Mouse (Mus musculus) cerebellum, adult 2 months (tissue): ENCODE results near the gene Phkg1. TPM values are rescaled to one million over a fixed set of nuclear protein-coding genes. Genes with fewer than 3 reads are reported as not detected.

Experiments used
- DNase-seq, 2 experiments: peaks; one replicate each; pipeline ENCODE4 v3.0.0; 2021
- H3K27ac ChIP-seq: fragments of 200-500 bp; 2 replicates; pipeline ENCODE4 v1.5.1; 2012; ENCODE audit warnings: low read length, control low read depth, inconsistent platforms; ENCODE audit not compliant: insufficient read depth
- H3K27me3 ChIP-seq: fragments of 200-500 bp; 2 replicates; pipeline ENCODE4 v1.6.1; 2012; ENCODE audit warnings: inconsistent platforms, mild to moderate bottlenecking, low read length, moderate library complexity; ENCODE audit not compliant: control insufficient read depth, insufficient read depth
- H3K4me1 ChIP-seq: fragments of 200-500 bp; 2 replicates; pipeline ENCODE4 v1.6.1; 2011; ENCODE audit warnings: low read length; ENCODE audit not compliant: control insufficient read depth, insufficient read depth
- H3K4me3 ChIP-seq: fragments of 200-500 bp; replicated peaks from 2 replicates; pipeline ENCODE3; 2011; ENCODE audit warnings: mild to moderate bottlenecking, low read depth, low read length, control low read depth; ENCODE audit not compliant: insufficient read depth
- CTCF ChIP-seq: fragments of 200-500 bp; IDR thresholded peaks from 2 replicates; pipeline ENCODE4 v1.5.1; 2011; ENCODE audit warnings: low read depth, mild to moderate bottlenecking, control low read depth, low read length, moderate library complexity, borderline replicate concordance; ENCODE audit not compliant: insufficient read depth
- POLR2A ChIP-seq: fragments of 200-500 bp; IDR thresholded peaks from 2 replicates; pipeline ENCODE4 v1.6.1; 2011; ENCODE audit warnings: low read length, control low read depth, borderline replicate concordance; ENCODE audit not compliant: insufficient read depth
- WGBS: fragments of 180-500 bp; shearing (Covaris S2); methylation state at CpG from one replicate; pipeline ENCODE4 v1.1.7; 2018; 5-methylcytosine and 5-hydroxymethylcytosine counted together
- polyA plus RNA-seq: library from polyadenylated mRNA; depleted of rRNA; stranded (reverse); fragments of >200 nt; gene quantifications from 2 replicates; pipeline ENCODE4 v1.2.3, GENCODE M21; 2012

Phkg1 gene
- polyA plus RNA-seq, 1 experiment = 34.8 TPM

- no peaks in the 10 kb centered on the region for H3K27me3 ChIP-seq
- TF ChIP-seq POLR2A (no peak), CTCF (no peak)
- WGBS = 62% methylated on average over 4 of the region's 4 CpGs
These were observed 38.6 kb upstream of the Phkg1 start for GRCm38 (mm10) chr5:129936941-129937340.

DNA sequence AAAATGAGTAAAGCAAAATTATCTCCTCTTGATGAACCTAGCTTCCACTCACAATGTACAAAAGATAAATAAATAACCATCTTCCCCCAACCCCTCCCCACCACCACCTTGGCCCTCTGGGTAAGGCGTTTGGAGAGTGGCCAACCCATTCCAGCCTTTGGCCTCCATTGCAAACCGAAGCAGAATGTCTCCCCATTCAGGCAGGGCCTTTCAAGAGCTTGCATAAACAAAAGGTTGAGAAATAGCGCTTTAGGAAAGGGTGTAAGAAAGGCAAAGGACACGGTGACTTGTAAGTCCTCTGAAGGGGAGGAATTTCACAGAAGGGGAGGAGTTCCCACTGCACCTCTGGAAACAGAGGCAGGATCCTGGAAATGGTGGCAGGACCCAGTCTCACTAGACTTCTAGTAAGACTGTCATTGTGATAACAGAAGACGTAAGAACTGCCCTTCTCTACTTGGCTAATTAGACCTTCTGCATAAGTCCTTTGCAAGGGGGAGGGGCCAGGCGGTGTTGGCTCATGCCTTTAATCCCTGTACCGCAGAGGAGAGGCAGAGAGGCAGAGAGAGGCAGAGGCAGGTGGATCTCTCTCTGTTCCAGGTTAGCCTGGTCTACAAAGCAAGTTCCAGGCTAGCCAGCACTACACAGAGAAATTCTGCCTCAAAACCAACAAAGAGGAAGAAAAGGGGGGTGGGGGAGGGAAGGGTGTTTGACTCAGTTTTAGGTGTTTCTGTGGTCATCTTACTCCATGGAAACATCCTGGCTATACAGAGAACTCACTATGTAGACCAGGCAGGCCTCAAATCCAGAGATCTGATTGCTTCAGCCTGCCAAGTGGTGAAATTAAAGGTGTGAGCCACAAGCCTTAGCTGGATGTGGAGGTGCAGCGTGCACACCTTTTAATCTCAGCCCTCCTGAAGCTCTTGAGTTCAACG lies 31.8 kb upstream of the Phkg1 start:
- no peak for DNase-seq
- 49% methylated on average over 9 of the region's 9 CpGs for WGBS
- TF ChIP-seq POLR2A = no peak
- TF ChIP-seq CTCF = no peak
- no peaks in the 10 kb centered on the region for H3K27me3 ChIP-seq
- no peak overlapping the region for H3K27ac ChIP-seq
- no peaks in the 10 kb centered on the region for H3K4me1 ChIP-seq
- no peak overlapping the region for H3K4me3 ChIP-seq

More at GRCm38 (mm10) chr5:129936941-129937340, 38.6 kb upstream of the Phkg1 start:
- DNase-seq = no peak
- H3K4me3 ChIP-seq = no peak overlapping the region
- no peaks in the 10 kb centered on the region for H3K4me1 ChIP-seq
- no peak overlapping the region for H3K27ac ChIP-seq

DNA sequence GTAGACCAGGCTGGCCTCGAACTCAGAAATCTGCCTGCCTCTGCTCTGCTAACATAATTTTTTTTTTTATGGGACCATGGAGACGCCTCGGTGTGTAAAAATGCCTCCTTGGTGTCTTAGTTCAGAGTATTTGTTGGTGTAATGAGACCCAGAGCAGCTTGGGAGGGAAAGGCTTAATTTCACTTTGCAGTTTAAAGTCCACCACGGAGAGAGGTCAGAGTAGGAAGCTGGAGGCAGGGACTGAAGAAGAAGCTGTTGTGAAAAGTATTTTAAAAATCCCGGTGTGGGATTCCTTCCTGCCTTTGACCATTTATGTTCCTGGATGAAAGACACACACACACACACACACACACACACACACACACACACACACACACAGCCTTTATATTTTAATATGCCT lies 27.6 kb upstream of the Phkg1 start:
- TF ChIP-seq CTCF = no peak
- no peak for TF ChIP-seq POLR2A
- H3K27ac ChIP-seq = no peak overlapping the region
- DNase-seq = no peak
- H3K4me1 ChIP-seq = no peaks in the 10 kb centered on the region
- H3K27me3 ChIP-seq = no peaks in the 10 kb centered on the region
- no peak overlapping the region for H3K4me3 ChIP-seq
- 78% methylated on average over 5 of the region's 5 CpGs for WGBS

GRCm38 (mm10) chr5:129924820-129925452 lies 26.6 kb upstream of the Phkg1 start:
- H3K4me1 ChIP-seq = no peaks in the 10 kb centered on the region
- TF ChIP-seq CTCF = no peak
- TF ChIP-seq POLR2A = no peak
- no peak overlapping the region for H3K4me3 ChIP-seq
- H3K27me3 ChIP-seq = no peaks in the 10 kb centered on the region
- no peak overlapping the region for H3K27ac ChIP-seq
- WGBS = 90% methylated on average over 8 of the region's 8 CpGs
- DNase-seq = no peak

DNA sequence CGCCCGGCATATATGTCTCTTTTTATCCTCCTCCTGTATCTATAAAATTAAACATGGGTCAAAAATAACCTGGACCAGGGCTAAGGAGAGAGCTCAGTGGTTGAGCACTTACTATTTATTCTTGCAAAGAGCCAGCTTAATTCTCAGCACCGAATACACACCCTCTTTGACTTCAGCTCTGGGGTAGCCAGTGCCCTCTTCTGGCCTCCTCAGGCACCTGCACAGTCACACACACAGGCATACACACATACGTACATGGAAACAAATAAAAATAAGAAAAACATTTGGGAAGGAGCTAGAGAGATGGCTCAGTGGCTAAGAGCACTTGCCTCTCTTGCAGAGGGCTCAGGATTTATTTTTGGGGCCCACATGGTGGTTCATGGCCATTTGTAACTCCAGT lies 23.6 kb upstream of the Phkg1 start:
- Histone ChIP-seq H3K27me3 (no peaks in the 10 kb centered on the region), H3K4me3 (no peak overlapping the region), H3K27ac (no peak overlapping the region), H3K4me1 (no peaks in the 10 kb centered on the region)
- 94% methylated on average over 4 of the region's 4 CpGs for WGBS
- TF ChIP-seq CTCF (no peak), POLR2A (no peak)
- DNase-seq = no peak

DNA sequence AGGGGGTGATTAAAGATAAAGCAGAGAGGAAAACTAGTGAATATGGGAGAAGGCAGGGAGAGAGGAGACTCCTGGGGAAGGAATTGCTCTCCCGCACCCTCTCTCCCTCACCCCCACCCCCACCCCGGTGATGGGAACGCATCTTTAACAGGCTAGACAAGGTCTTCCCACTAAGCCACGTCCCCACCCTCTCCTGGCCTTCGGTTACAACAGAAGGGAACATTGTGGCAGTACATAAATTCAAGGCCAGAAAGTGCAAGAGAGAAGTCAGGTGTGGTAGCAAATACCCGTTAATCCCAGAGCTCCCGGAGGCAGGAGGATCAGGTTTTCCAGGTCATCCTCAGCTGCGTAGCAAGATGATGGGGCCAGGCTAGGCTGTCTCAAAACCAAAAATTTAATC lies 21.0 kb upstream of the Phkg1 start:
- Histone ChIP-seq H3K27ac (no peak overlapping the region), H3K4me1 (no peaks in the 10 kb centered on the region), H3K4me3 (no peak overlapping the region), H3K27me3 (no peaks in the 10 kb centered on the region)
- no peak for DNase-seq
- WGBS = 76% methylated on average over 8 of the region's 8 CpGs
- TF ChIP-seq POLR2A = no peak
- TF ChIP-seq CTCF = no peak

GRCm38 (mm10) chr5:129918752-129919151 lies 20.4 kb upstream of the Phkg1 start:
- TF ChIP-seq POLR2A (no peak), CTCF (no peak)
- no peak for DNase-seq
- Histone ChIP-seq H3K27ac (no peak overlapping the region), H3K4me3 (no peak overlapping the region), H3K27me3 (no peaks in the 10 kb centered on the region), H3K4me1 (no peaks in the 10 kb centered on the region)
- 85% methylated on average over 9 of the region's 9 CpGs for WGBS
